Mouse (Mus musculus) spleen, adult 2 months (tissue): ENCODE measurements around the gene Med21. TPM values are rescaled to one million over a fixed set of nuclear protein-coding genes. Genes with fewer than 3 reads are reported as not detected.

Experiments
- DNase-seq, 2 experiments: peaks; one replicate each; pipeline versions ENCODE4 v3.0.0 to v3.0.0-alpha.2; 2012 to 2021; ENCODE audit warnings: low spot score in 2 of 2, low read depth in 1 of 2
- H3K27ac ChIP-seq: fragments of 200-500 bp; 2 replicates; pipeline ENCODE4 v1.5.1; 2012; ENCODE audit warnings: low read length, inconsistent platforms; ENCODE audit not compliant: insufficient read depth
- H3K27me3 ChIP-seq: fragments of 200-500 bp; 2 replicates; pipeline ENCODE4 v1.6.1; 2012; ENCODE audit warnings: mild to moderate bottlenecking, moderate library complexity, low read length, inconsistent platforms; ENCODE audit not compliant: control insufficient read depth, insufficient read depth
- H3K36me3 ChIP-seq: fragments of 200-500 bp; 2 replicates; pipeline ENCODE4 v1.6.1; 2012; ENCODE audit warnings: mild to moderate bottlenecking, low read length, inconsistent platforms; ENCODE audit not compliant: control insufficient read depth, insufficient read depth
- H3K4me1 ChIP-seq: fragments of 200-500 bp; 2 replicates; pipeline ENCODE4 v1.6.1; 2011; ENCODE audit warnings: inconsistent platforms; ENCODE audit not compliant: control insufficient read depth, insufficient read depth, insufficient read length
- H3K4me3 ChIP-seq: fragments of 200-500 bp; 2 replicates; pipeline ENCODE4 v1.5.1; 2011; ENCODE audit warnings: mild to moderate bottlenecking, inconsistent platforms; ENCODE audit not compliant: insufficient read depth, insufficient read length; ENCODE audit errors: extremely low read depth
- CTCF ChIP-seq: fragments of 200-500 bp; IDR thresholded peaks from 2 replicates; pipeline ENCODE4 v1.5.1; 2011; ENCODE audit warnings: mild to moderate bottlenecking, inconsistent platforms; ENCODE audit not compliant: insufficient read depth, insufficient read length, insufficient replicate concordance; ENCODE audit errors: extremely low read depth
- POLR2A ChIP-seq: fragments of 200-500 bp; IDR thresholded peaks from 2 replicates; pipeline ENCODE4 v1.6.1; 2011; ENCODE audit warnings: low read depth, low read length, inconsistent platforms
- WGBS: fragments of 180-500 bp; shearing (Covaris S2); methylation state at CpG from one replicate; pipeline ENCODE4 v1.1.7; 2018; 5-methylcytosine and 5-hydroxymethylcytosine counted together
- polyA plus RNA-seq: library from polyadenylated mRNA; depleted of rRNA; stranded (reverse); fragments of >200 nt; gene quantifications from 2 replicates; pipeline ENCODE4 v1.2.3, GENCODE M21; 2012

Med21 gene
- polyA plus RNA-seq, 1 experiment = 13.4 TPM

DNA sequence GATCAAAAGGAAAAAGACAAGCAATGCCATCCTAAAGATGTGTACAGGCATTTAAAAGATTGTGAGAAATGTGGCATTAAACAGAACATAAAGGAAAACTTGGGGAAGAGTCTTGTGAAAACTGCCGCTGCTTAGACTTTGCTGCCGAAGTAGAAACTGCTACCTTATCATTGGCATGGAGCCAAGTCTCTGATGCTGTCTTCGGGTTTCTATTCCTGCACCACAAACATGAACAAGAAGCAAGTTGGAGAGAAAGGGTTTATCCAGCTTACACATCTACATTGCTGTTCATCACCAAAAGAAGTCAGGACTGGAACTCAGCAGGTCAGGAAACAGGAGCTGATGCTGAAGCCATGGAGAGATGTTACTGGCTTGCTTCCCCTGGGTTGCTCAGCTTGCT lies 10.8 kb downstream of the Med21 start:
- no peak overlapping the region for H3K27ac ChIP-seq
- no peaks in the 10 kb centered on the region for H3K27me3 ChIP-seq
- peaks cover 6% of the 10 kb centered on the region for H3K36me3 ChIP-seq
- no peak for TF ChIP-seq POLR2A
- no peak for TF ChIP-seq CTCF
- H3K4me3 ChIP-seq = no peak overlapping the region
- no peak for DNase-seq
- no peaks in the 10 kb centered on the region for H3K4me1 ChIP-seq
- 60% methylated on average over 3 of the region's 3 CpGs for WGBS

DNA sequence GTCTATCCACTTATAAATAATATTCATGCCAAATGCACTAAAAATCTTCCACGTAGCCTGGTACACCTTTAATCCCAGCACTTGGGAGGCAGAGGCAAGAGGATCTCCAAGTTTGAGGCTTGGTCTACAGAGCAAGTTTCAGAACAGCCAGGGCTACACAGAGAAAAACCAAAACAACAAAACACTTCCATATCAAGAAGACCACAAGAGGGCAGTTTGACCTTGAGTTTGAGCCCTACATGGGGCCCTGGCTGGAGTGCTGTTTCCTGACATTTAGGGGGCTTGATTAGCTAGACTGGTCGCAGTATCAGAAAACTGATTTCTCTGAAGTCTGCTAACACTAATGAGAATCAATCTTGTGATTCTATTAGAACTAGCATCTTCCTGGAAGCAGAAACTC lies 18.2 kb downstream of the Med21 start:
- DNase-seq = no peak
- TF ChIP-seq CTCF (no peak), POLR2A (no peak)
- Histone ChIP-seq H3K4me3 (no peak overlapping the region), H3K36me3 (no peaks in the 10 kb centered on the region), H3K4me1 (no peaks in the 10 kb centered on the region), H3K27me3 (no peaks in the 10 kb centered on the region), H3K27ac (no peak overlapping the region)
- WGBS = 59% methylated on average over 2 of the region's 2 CpGs

DNA sequence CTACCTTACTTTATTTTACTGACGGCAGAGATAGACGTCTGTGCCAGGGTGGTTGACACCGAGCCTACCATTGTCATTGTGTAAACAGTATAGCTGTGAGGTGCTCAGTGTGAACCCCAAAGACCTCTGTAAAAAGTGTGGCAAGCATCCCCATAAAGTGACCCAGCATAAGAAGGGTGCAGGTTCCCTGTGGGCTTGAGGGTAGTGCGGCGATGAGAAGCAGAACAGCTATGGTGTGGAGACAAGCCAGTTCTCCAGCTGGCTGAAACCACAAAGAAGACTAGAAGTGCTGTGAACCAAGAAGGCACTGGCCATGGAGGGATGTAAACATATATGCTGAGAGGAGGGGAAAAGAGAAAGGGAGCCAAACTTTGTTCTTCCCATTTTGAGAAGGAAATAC lies 19.3 kb downstream of the Med21 start:
- H3K36me3 ChIP-seq = no peaks in the 10 kb centered on the region
- WGBS = 40% methylated on average over 5 of the region's 5 CpGs
- no peaks in the 10 kb centered on the region for H3K4me1 ChIP-seq
- H3K4me3 ChIP-seq = no peak overlapping the region
- H3K27ac ChIP-seq = no peak overlapping the region
- TF ChIP-seq CTCF = no peak
- TF ChIP-seq POLR2A = no peak
- no peaks in the 10 kb centered on the region for H3K27me3 ChIP-seq
- no peak for DNase-seq

DNA sequence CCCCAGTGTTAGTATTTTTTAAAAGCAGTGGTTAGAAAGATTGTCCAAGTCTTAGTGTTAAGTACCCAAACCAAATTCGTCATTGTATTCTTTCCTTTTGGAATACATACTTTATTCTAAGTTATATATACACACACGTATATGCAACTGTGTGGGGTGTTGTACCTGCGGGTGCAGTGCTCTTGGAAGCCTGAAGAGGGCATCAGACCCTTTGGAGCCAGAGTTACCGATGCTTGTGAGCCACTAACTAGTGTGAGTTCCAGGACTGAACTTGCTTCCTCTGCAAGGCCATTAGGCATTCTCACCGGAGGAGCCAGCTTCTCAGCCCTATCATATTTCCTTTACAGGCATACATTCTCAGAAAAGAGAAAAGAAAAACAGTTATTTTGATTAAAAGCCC lies 20.3 kb downstream of the Med21 start:
- WGBS = 25% methylated on average over 5 of the region's 5 CpGs
- DNase-seq = peak in 1 of 2 experiments; percentile 36
- TF ChIP-seq CTCF (peak; percentile 61; the same call in 1 of the 2 replicates), POLR2A (no peak)
- no peak overlapping the region for H3K4me3 ChIP-seq
- no peaks in the 10 kb centered on the region for H3K36me3 ChIP-seq
- no peak overlapping the region for H3K27ac ChIP-seq
- no peaks in the 10 kb centered on the region for H3K4me1 ChIP-seq
- H3K27me3 ChIP-seq = no peaks in the 10 kb centered on the region

DNA sequence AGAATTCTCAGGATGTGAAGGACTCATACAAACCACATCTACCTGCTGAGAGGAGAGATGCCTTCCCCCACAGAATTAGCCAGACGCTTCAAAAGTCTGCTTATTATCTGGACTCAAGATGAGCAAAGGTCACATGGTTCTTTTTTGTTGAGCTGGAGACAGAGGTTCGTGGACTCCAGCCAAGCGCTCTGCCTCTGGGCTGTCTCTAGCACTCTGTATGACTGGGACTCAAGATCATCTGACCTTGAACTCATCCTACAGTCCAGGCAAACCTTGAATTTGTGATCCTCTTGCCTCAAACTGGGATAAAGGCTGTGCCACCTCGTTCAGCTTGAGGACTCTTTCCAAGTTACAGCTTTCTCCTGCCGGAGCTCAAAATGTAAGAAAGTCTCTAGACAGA lies 21.8 kb downstream of the Med21 start:
- no peaks in the 10 kb centered on the region for H3K36me3 ChIP-seq
- no peaks in the 10 kb centered on the region for H3K4me1 ChIP-seq
- 81% methylated on average over 5 of the region's 5 CpGs for WGBS
- no peaks in the 10 kb centered on the region for H3K27me3 ChIP-seq
- H3K4me3 ChIP-seq = no peak overlapping the region
- DNase-seq = no peak
- no peak overlapping the region for H3K27ac ChIP-seq
- no peak for TF ChIP-seq CTCF
- TF ChIP-seq POLR2A = no peak

DNA sequence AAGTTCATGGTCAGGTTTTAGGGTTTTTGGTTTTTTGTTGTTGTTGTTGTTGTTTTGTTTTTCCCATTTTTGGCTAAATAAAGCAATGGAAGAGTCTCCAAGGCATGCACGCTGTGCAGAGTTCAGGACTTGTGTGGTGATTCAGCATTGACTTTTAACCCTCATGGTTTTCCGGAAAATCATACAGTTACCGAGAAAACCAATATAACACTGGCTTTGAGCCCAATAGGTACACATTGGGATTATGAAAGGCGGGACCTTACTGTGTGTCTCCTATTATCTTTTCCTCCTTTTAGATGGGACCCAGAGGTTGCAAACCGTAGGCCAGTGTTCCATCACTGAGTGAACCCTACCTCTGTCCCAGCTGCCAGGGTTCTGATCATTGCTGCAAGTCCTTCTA lies 22.6 kb downstream of the Med21 start:
- H3K27ac ChIP-seq = no peak overlapping the region

DNA sequence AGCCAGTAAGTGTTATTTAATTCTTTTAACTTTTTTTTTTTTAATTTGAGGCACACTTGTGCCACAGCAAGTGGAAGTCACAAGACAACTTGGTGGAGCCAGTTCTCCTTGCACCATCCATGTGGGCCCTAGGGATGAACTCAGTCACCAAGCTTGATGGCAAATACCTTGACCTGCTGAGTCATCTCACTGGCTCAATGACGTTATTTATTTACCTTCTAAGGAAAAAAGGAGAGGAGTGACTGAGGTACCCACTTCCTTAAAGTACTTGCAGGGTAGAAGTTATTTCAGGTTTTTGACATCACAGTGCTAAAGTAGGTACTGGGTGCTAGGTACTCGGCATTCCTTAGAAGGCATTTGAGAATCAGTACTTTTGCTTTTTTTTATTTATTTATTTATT lies 23.1 kb downstream of the Med21 start:
- DNase-seq = no peak
- TF ChIP-seq CTCF (no peak), POLR2A (no peak)
- WGBS = 50% methylated on average over 2 of the region's 2 CpGs

More for the DNA sequence above, 22.6 kb downstream of the Med21 start:
- TF ChIP-seq CTCF (no peak), POLR2A (no peak)
- Histone ChIP-seq H3K4me1 (no peaks in the 10 kb centered on the region), H3K4me3 (no peak overlapping the region), H3K36me3 (no peaks in the 10 kb centered on the region), H3K27me3 (no peaks in the 10 kb centered on the region)
- no peak for DNase-seq
- 92% methylated on average over 5 of the region's 5 CpGs for WGBS

More for the DNA sequence above, 23.1 kb downstream of the Med21 start:
- H3K27ac ChIP-seq = no peak overlapping the region
- no peaks in the 10 kb centered on the region for H3K4me1 ChIP-seq
- H3K36me3 ChIP-seq = no peaks in the 10 kb centered on the region
- no peaks in the 10 kb centered on the region for H3K27me3 ChIP-seq
- H3K4me3 ChIP-seq = no peak overlapping the region
